Mouse (Mus musculus): Measurements from ENCODE around the gene Uspl1.

Uspl1 gene

DNA sequence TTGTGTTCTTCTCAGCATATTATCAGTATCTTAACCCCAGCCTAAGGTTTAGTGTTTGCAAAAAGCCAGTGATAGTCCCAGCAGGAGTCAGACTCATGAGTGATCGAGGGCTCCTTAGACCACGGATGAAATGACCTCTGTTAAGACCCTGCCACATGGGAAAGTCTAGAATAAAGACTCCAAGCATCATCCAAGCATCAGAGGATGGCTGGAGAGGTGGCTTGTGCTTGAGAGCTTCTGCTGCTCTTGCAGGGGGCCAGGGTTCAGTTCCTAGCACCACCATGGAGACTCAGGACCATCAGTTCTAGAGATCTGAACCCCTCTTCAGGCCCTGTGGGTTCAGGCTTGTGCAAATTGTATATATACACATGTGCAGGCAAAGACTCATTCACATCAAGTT is 16.1 kb upstream of the Uspl1 start:
- ATAC-seq (ENCODE audit: low TSS enrichment) = no peak

DNA sequence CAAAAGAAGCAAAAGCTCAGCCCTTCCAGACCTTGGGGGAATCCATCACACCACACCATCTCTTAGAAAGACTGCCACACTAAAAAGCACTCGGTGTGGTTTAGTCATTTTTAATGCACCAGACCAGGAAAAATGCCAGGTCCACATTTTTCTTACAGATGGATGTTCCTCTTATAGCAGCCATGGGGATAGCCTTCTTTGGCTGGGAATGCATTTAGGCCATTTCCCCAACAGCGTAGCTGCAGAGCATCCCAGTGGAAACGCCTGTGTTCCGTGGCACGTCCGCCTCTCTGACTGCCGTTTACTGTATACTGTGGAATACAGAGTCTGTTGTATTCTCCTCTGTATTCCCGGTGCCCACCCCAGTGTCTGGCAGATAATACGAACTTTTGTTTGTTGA is 15.3 kb upstream of the Uspl1 start:
- peak; percentile 96 for ATAC-seq (ENCODE audit: low TSS enrichment)

DNA sequence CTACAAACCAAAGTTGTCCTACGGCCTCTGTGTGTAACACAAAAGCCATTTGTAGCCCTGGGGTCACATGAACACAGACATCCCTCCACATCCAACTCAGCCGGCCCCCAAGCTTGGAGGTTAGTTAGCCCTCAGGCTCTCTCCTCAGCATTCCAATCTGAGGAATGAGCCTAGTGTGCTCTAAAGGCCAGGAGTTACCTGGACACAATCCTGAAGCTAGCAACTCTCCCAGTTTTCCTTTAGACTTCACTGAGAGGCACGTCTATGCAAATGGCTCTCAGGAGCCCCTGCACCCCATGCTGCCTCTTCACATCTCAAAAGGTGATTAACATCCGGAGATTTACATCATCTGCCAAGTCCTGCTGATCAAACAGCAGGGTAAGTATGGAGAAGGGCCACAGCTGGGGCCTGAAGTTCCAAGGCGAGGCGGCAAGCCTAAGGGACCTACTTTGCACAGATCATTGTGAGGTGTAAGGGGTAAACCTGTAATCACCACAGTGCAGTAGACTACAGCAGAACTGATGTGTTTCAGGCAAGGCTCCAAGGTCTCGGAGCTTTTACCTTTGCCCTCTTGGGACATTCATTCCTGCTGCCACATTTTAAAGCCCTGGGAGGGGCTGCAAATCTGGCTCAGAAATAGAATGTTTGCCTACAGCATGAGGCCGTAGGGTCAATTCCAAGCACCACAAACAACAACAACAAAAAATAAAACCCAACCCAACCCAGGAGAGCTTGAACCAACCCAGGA is 13.1 kb upstream of the Uspl1 start:
- ATAC-seq (ENCODE audit: low TSS enrichment) = no peak

DNA sequence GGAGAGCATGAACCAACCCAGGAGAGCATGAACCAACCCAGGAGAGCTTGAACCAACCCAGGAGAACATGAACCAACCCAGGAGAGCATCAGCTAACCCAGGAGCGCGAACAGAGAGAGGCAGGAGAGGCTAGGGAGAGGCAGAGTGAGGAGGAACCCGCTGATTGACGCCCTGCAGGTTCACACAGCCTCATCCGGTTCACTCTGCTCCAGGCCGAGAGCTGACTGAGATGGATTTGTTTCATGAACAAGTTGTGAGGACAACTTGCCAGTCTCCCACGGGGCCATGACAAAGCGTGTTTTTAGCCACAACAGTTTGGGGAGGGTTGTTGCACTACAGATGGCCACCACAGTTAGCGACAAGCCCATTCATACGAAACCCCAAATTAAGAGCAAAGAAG is 11.9 kb upstream of the Uspl1 start:
- no peak for ATAC-seq (ENCODE audit: low TSS enrichment)

DNA sequence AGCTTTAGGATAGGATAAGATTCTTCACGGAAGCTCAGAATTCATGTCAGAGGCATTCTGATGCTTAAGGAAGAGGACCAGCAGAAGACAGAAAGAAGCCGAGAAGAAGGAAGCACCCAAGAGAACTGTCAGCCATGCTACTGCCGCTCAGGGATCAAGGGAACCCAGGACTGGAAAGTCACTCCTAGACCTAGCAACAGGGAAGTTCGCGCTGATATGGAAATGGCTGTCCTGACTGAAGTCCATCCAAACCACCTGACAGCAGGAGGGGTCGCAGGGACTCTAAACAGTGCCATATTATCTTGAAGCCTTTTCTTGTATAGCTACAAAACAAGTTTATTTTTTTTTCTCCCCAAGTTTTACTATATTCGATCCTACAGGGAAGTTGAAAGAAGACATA is 9.6 kb upstream of the Uspl1 start:
- ATAC-seq (ENCODE audit: low TSS enrichment) = no peak

DNA sequence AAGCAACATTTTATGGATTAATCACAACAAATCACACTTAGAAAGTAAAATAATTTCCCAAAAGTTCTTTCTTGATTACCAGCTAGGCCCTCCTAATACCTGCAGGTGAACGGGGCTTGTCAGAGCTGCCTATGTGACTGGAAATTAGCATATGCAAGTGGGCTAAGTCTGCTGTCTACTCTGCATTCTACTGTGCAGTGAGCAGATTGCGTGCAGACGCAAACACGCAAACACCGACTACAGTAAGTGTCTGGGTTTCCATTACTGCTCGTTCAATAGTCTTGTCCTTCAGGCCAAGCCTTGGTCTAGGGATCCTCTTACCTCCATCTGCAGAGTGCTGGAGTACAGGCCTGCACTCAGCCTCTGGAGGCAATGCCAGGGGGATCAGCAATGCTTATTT is 8.4 kb upstream of the Uspl1 start:
- no peak for ATAC-seq (ENCODE audit: low TSS enrichment)

DNA sequence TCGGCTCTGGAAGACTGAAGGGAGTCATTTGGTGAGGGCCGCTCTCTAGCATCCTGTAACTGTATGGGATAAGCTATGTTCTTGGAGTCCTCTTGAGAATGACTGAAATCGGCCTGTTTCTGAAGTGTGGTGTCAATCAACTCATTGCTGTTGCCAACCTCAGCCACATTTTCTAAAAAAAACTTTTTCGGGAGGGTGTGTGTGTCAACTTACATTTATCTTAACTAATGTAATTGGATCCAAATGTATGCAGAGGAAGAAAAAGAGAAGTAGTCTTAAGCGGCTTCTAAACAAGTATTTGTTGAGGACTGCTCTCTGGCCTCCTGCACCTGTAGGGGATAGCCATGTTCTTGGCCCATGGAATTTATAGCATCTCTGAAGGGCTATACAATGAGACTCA is 6.1 kb upstream of the Uspl1 start:
- no peak for ATAC-seq (ENCODE audit: low TSS enrichment)

DNA sequence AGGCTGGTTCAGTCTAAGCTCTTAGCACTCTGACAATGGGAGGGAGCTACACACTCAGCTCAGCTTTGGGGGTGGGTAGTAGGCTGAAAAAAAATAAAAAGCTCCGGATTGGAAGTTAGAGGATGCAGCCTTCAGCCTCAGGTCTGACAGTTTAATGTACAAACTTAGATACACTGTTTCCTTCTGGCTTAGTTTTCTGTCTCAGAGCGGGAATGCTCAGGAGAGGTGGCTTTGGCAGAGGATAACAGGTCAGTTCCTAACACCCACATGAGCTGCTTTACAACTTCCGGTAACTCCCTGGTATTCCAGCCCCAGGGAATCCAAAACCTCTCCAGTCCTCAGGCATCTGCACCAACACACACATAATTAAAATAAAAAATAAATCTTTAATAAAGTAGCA is 4.3 kb upstream of the Uspl1 start:
- ATAC-seq (ENCODE audit: low TSS enrichment) = no peak

DNA sequence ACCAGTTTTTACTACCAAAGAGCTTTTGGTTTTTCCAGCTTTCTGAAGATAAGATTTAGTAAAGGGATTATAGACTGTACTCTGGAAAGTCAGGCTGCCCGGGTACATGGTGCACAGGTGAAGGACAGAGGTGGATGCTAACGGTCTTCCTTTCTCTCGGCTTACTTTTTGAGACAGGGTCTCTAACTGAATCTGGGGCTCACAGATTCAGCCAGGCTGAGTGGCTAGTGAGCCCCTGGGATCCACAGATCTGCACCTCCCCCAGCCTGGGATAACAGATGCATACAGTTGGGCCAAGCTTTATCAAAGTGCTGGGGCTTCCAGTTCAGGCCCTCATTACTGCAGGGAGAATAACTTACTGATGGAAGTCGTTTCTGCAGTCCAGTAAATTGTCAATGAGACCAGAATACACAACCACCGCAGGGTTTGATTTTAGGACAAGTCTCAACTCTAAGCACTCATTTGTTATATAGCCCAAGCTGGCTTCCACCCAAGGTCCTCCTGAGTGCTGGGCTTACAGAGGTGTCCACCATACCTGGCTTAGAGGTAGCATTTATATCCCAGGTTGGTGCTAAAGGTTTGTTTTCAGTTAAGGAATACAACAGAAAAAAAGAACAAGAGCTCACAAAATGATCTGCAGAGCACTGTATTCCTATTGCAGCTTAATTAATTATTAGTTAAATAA is 1.8 kb upstream of the Uspl1 start:
- ATAC-seq (ENCODE audit: low TSS enrichment) = no peak

DNA sequence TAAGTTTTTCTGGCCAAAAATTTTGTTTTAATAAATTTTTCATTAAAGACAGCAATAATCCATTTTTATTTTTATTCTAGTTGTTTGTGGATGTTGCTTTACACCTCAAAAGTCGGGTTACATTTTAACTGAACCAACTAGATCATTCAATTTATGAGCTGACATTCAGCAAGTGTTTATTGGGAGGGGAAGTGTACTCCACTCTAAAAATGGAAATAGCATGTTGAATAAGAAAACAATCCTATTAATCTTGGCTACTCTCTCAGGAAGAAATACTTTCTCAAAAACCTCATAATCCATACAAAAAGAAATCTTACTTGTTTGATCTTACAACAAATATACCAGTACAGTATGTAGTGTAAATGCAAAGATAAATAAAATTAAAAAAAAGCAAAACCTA is 1.0 kb upstream of the Uspl1 start:
- ATAC-seq (ENCODE audit: low TSS enrichment) = no peak

DNA sequence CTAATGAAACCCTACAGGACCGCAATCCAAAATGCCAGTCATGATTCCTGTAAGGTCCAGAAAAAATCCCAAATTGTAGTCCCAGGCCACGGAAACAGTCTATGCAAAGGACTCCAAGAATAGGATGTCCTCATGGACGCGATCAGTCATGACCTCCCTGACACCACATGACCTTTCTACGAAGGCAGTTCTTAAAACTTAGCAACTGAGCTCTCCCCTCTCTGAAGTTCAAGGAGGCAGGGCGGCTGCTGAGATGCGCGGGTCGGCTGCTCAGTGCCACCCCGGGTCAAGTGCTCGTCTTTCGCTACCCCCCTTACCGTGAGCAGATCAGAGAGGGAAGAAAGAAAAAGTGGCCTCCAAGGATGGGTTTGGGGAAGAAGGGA is 438 bp upstream of the Uspl1 start:
- peak; percentile 44 for ATAC-seq (ENCODE audit: low TSS enrichment)

DNA sequence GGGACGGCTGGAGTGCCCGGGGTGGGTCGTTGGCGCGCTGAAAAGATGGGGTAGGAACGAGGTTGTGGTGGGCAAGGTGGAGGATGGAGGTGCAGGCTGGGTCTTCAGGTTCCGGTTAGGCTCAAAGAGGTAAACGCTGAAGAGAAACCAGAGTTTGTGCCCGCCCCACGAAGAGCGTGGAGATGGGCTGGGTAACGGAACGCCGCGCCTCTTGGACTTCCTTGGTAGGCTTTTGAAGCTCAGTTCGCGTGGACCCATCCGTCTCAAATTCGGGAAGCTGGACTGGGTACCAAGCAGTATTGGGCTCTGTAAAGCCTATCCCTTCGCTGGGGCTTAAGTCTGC is 665 bp downstream of the Uspl1 start:
- peak; percentile 26; the same call in 1 of the 2 replicates for ATAC-seq (ENCODE audit: low TSS enrichment)

DNA sequence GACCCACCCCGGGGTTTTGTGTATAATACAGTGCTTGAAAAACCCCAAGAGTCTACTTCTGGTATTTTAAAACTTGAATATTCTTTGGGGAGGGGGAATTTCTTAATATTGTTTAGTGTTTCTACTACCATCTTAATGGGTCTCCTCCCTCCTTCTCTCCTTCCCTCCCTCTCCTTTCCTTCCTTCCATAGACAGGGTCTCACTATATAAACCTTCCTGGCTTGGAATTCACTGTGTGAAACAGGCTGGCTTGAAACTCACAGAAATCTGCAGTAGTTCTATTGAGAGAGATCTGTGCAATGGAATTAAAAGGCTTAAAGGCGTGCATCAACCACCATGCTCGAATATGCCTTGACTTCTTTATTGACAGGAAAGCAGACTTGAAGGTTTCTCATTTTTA is 1.7 kb downstream of the Uspl1 start:
- ATAC-seq (ENCODE audit: low TSS enrichment) = no peak

DNA sequence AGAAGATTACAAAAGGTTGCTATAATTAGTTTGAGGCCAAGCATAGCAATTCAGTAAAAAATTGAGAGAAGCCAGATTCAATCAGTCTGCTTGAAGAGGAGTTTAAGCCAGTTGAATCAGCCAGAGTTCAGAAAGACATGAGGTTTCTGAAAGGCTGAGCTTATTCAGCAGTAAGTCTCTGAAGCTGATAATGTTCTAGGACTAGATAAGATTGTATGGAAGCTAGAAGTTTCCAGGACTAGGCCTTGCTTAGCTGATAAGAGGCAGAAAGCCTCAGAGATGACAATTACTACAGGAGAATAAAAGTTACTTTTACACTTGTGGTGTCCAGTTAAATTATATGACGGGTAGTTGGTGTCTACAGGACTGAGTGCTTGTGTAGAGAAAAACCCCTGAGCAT is 6.0 kb downstream of the Uspl1 start:
- no peak for ATAC-seq (ENCODE audit: low TSS enrichment)

DNA sequence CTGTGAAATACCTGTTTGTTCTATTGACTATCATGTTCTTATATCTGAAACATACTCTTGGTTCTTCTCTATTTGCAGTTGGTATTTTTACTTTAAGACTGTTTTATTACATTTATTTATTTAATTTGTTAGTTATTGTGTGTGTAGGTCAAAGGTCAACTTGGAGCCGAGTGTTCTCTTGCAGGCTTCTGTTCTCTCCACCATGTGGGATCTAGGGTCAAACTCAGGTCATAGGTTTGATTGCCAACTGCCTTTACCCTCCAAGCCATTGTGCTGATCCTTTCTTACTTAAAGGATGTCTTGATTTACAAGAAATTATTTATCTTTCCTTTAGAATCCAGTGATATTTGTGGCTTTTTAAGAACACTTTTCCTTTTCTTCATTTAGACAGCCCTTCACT is 12.5 kb downstream of the Uspl1 start:
- ATAC-seq (ENCODE audit: low TSS enrichment) = no peak

DNA sequence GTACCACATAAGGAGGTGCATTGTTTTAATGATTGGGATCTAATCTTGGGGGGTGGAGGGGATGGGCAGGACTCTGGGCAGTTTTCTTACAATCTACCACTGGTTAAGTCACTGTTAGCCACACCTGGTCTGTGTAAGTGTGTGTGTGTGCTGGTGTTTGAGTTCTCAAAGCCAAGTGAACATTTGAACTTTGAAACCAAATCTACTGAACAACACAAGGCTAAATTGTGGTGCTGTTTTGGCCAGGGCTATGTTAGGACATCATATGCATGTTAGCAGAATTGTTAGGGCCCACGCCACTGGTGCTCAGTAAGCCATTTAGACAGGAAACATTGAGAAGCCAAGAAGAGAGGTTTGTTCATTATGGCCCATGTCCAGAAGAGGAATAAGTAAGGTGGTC is 14.6 kb downstream of the Uspl1 start:
- no peak for ATAC-seq (ENCODE audit: low TSS enrichment)

DNA sequence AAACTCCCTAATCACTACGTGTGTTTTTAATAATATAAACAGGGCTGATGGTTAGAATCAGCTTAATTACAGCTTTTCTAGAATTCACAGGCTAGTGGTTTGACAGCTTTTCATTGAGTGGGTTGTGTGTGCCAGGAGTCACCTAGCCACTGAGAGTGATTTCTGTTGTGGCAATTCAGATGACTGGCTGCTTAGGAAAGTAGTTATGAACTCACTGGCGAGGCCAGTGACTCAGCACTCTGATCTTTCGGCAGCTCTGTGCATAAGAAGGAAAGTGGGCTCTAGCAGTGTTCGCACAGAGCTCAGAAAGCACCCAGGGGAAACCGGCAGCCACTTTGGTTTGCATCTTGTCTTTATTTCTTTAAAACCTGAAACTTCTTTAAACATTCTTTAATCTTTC is 18.8 kb downstream of the Uspl1 start:
- no peak for ATAC-seq (ENCODE audit: low TSS enrichment)

DNA sequence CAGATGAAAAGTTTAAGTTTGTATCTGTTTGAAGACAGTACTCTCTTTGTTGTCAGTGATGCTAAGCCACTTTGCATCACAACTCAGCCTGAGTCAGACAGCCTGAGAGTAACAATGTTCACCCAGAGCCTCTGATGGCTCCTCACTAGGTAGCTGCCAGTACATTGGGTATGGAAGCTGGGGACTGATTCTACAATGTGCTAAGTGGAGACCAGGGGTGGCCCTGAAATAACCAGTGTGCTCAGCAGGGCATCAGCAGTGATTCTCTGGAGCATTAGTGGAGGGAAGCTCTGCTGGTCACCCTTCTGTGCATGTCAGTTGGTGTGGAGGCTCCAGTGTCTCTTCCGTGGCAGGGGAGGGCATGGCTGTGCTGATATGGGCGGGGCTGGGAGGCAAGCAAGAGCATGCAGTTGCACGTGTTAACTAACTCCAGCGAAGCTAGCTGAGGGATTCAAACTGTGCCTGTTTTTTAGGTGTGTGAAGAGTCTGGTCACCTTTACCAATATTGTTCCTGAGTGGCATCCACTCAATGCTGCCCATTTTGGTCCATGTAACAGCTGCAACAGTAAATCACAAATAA is 19.7 kb downstream of the Uspl1 start:
- ATAC-seq (ENCODE audit: low TSS enrichment) = no peak

DNA sequence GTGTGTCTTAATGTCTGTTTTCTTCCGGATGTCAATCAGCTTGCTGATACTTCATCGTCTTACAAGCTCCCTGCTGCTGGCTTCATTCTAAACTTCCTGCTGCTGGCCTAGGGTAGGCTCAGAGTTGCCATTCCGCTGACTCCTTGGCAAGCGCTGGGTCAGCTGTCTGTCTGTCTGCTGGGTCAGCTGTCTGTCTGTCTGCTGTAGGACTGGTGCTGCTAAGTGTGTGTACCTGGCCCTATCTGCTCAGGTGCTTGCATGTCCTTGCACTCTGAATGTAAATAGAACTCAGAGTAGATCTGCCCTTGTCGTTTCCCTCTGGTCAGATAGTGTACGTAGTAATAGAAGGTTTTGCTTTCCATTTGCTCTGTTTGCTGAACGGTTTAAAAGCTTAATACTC is 20.7 kb downstream of the Uspl1 start:
- ATAC-seq (ENCODE audit: low TSS enrichment) = no peak

DNA sequence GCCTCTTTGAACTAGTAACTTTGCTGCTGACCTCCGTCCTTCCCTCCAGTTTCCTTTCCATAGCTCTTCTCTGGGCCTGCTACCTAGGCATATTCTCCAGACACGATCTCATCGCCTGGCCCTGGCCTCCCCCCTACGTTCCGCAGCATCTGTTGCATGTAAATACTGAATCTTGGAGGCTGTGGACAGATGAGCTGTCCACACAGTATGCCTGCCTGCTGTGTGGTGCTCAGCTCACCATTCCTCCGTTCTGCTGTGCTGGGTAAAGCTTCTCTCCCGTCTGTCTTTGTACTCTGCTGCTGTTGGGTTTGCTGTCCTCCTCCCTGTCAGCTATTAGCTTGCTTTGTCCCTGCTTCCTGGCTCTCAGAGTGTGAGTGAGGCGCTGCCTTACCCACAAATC is 21.1 kb downstream of the Uspl1 start:
- ATAC-seq (ENCODE audit: low TSS enrichment) = peak; percentile 33; the same call in 1 of the 2 replicates

DNA sequence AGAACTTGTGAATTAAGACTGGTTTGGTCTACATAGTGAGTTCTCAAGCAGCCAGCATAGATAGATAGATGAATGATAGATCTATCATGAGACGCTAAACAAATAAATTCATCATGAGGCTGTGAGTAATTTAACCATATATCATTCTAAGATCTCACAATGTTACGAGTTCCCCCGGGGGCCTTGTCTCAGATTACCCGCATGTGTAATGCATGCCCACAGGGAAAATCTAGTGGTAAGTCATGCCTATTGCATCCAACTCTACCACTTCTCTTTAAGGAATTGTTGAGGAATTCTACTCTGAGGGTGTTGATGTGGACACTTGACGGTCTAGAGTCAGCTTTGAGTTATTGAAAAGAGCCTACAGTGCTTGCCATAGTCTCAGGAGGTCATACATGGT is 22.1 kb downstream of the Uspl1 start:
- ATAC-seq (ENCODE audit: low TSS enrichment) = no peak

DNA sequence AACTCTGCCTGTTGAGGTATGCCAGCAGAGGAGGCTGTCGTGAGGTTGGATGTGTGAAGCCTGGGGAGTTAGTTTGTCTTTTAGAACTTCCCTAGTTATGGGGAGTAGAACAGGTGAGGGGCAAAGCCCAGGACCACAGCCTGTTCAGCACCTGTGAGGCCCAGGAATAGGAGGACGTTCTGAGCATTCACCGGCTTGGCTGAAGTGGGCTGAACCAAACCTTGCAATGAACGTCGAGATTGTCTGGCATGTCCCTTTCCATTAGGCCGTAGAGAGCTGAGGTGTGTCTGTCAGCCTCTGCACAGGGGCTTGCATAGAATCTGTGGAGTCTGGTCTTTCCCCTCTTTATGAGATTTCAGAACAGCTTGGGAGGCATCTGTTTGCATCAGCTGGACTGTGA is 23.5 kb downstream of the Uspl1 start:
- no peak; the same call in 1 of the 2 replicates for ATAC-seq (ENCODE audit: low TSS enrichment)

DNA sequence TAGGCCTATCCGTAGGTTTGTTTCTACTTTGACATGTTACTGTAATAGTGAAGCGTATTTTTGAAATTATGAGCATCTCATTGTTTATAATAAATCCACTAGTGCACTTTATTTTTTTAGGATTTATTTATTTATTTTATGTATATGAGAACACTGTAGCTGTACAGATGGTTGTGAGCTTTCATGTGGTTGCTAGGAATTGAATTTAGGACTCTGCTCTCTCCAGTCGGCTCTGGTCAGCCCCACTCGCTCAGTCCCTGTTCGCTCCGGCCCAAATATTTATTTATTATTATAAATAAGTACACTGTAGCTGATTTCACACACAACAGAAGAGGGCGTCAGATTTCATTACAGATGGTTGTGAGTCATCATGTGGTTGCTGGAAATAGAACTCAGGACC is 24.6 kb downstream of the Uspl1 start:
- no peak for ATAC-seq (ENCODE audit: low TSS enrichment)

DNA sequence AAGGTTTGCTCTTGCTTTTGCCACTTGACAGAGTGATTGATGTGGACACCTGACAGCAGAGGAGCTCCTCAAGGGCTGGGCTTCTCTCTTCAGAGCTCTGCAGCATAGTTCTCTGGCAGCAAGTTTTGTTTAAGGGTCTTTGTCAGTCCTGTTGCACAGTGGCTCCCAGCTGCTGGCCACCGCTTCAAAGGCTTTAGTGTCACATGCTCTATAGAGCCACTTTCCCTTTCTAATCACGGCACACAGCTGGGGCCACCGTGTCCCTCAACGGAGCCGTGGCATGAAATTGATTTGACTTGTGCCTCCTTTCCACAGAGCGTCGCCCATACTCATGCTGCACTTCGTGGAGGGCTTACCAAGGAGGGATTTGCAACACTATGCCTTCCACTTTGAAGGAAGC is 25.2 kb downstream of the Uspl1 start:
- ATAC-seq (ENCODE audit: low TSS enrichment) = no peak

Data from frontal cortex, adult (tissue).